Mouse (Mus musculus) MEL (cell line): ENCODE measurements around the gene Csnk2a2. TPM values are rescaled to one million over a fixed set of nuclear protein-coding genes. Genes with fewer than 3 reads are reported as not detected.

Source experiments
- DNase-seq: peaks from one replicate; pipeline ENCODE4 v3.0.0; 2011; ENCODE audit warnings: low read depth, low spot score
- H3K27ac ChIP-seq: 2 replicates; pipeline ENCODE4 v1.5.1; 2012; ENCODE audit warnings: low read depth, mild to moderate bottlenecking, control low read depth, low read length, moderate library complexity; ENCODE audit not compliant: control insufficient read depth
- H3K27me3 ChIP-seq, 2 experiments: fragments of 150-350 bp in 1 of 2; sonication (generic) in 1 of 2; 2 replicates each; pipeline ENCODE4 v1.6.1; 2012; ENCODE audit warnings: low read length in 2 of 2, mild to moderate bottlenecking in 2 of 2, improper control_type of control experiment in 1 of 2, moderate library complexity in 1 of 2; ENCODE audit not compliant: insufficient read depth in 2 of 2, control insufficient read depth in 1 of 2
- H3K36me3 ChIP-seq, 2 experiments: 2 replicates each; pipeline ENCODE4 v1.6.1; 2012 to 2014; ENCODE audit warnings: low read length in 2 of 2, improper control_type of control experiment in 1 of 2, inconsistent platforms in 1 of 2, mild to moderate bottlenecking in 1 of 2; ENCODE audit not compliant: insufficient read depth in 2 of 2, control insufficient read depth in 1 of 2
- H3K4me1 ChIP-seq, 2 experiments: fragments of 150-350 bp in 1 of 2; sonication (generic) in 1 of 2; 2 replicates each; pipeline ENCODE4 v1.6.1; 2012; ENCODE audit warnings: low read length in 2 of 2, improper control_type of control experiment in 1 of 2, mild to moderate bottlenecking in 1 of 2; ENCODE audit not compliant: insufficient read depth in 2 of 2, control insufficient read depth in 1 of 2
- H3K4me3 ChIP-seq, 2 experiments: fragments of 150-350 bp in 1 of 2; sonication (generic) in 1 of 2; 2 replicates each; pipeline ENCODE4 v1.5.1; 2012; ENCODE audit warnings: low read depth in 2 of 2, low read length in 2 of 2, mild to moderate bottlenecking in 2 of 2, moderate library complexity in 2 of 2, control low read depth in 1 of 2, improper control_type of control experiment in 1 of 2; ENCODE audit not compliant: control insufficient read depth in 1 of 2, insufficient read depth in 1 of 2
- H3K79me2 ChIP-seq: 2 replicates; pipeline ENCODE4 v1.6.1; 2012; ENCODE audit warnings: mild to moderate bottlenecking, low read length, moderate library complexity; ENCODE audit not compliant: control insufficient read depth, poor library complexity, insufficient read depth
- H3K9ac ChIP-seq: 2 replicates; pipeline ENCODE4 v1.6.1; 2012; ENCODE audit warnings: low read depth, mild to moderate bottlenecking, control low read depth, low read length, moderate library complexity; ENCODE audit not compliant: control insufficient read depth, poor library complexity, severe bottlenecking
- H3K9me3 ChIP-seq: fragments of 150-350 bp; sonication (generic); replicated peaks from 2 replicates; pipeline ENCODE4 v1.6.1; 2012; ENCODE audit warnings: mild to moderate bottlenecking, low read length, improper control_type of control experiment, moderate library complexity; ENCODE audit not compliant: insufficient read depth
- BHLHE40 ChIP-seq: IDR thresholded peaks from 2 replicates; pipeline ENCODE4 v1.6.1; 2012; ENCODE audit warnings: low read depth, mild to moderate bottlenecking, inconsistent platforms, low read length, improper control_type of control experiment, borderline replicate concordance
- CHD2 ChIP-seq: IDR thresholded peaks from 2 replicates; pipeline ENCODE4 v1.6.1; 2011; ENCODE audit warnings: low read length, improper control_type of control experiment
- CTCF ChIP-seq, 3 experiments: IDR thresholded peaks in 2 of 3; conservative IDR thresholded peaks in 1 of 3; 2 replicates each; pipeline ENCODE4 v1.5.1; 2011 to 2012; ENCODE audit warnings: low read length in 3 of 3, low read depth in 2 of 3, mild to moderate bottlenecking in 2 of 3, improper control_type of control experiment in 1 of 3, inconsistent platforms in 1 of 3, mixed read lengths in 1 of 3, moderate library complexity in 1 of 3; ENCODE audit not compliant: control insufficient read depth in 1 of 3, insufficient read depth in 1 of 3, poor library complexity in 1 of 3, severe bottlenecking in 1 of 3
- ETS1 ChIP-seq: IDR thresholded peaks from 2 replicates; pipeline ENCODE4 v1.6.1; 2012; ENCODE audit warnings: low read depth, mild to moderate bottlenecking, inconsistent platforms, low read length, improper control_type of control experiment, moderate library complexity
- GATA1 ChIP-seq: IDR thresholded peaks from 2 replicates; pipeline ENCODE4 v1.6.1; 2011; ENCODE audit warnings: low read depth, low read length, improper control_type of control experiment
- MAX ChIP-seq: IDR thresholded peaks from 2 replicates; pipeline ENCODE4 v1.6.1; 2011; ENCODE audit warnings: low read length, improper control_type of control experiment
- MXI1 ChIP-seq: IDR thresholded peaks from 2 replicates; pipeline ENCODE4 v1.6.1; 2011; ENCODE audit warnings: mild to moderate bottlenecking, low read depth, low read length, improper control_type of control experiment
- RAD21 ChIP-seq: IDR thresholded peaks from 2 replicates; pipeline ENCODE4 v1.6.1; 2011; ENCODE audit warnings: mild to moderate bottlenecking, low read depth, low read length, improper control_type of control experiment
- RCOR1 ChIP-seq: IDR thresholded peaks from 2 replicates; pipeline ENCODE4 v1.6.1; 2012; ENCODE audit warnings: low read depth, mild to moderate bottlenecking, inconsistent platforms, low read length, improper control_type of control experiment
- SIN3A ChIP-seq: IDR thresholded peaks from 2 replicates; pipeline ENCODE4 v1.6.1; 2012; ENCODE audit warnings: low read length, improper control_type of control experiment, inconsistent platforms
- SMC3 ChIP-seq: IDR thresholded peaks from 2 replicates; pipeline ENCODE4 v1.6.1; 2011; ENCODE audit warnings: low read depth, low read length, improper control_type of control experiment
- UBTF ChIP-seq: IDR thresholded peaks from 2 replicates; pipeline ENCODE4 v1.6.1; 2012; ENCODE audit warnings: low read depth, mild to moderate bottlenecking, inconsistent platforms, low read length, improper control_type of control experiment, moderate library complexity, borderline replicate concordance; ENCODE audit not compliant: insufficient read depth
- USF1 ChIP-seq: IDR thresholded peaks from 2 replicates; pipeline ENCODE4 v1.6.1; 2014; ENCODE audit warnings: low read depth, mild to moderate bottlenecking, inconsistent platforms, low read length, improper control_type of control experiment, moderate library complexity
- ZKSCAN1 ChIP-seq: IDR thresholded peaks from 2 replicates; pipeline ENCODE4 v1.6.1; 2012; ENCODE audit warnings: low read depth, mild to moderate bottlenecking, inconsistent platforms, low read length, improper control_type of control experiment, moderate library complexity
- polyA plus RNA-seq, 2 experiments: library from polyadenylated mRNA; stranded (reverse) in 1 of 2; unstranded in 1 of 2; fragments of >175 nt in 1 of 2; fragments of >200 nt in 1 of 2; gene quantifications; 2 replicates each; pipeline versions ENCODE4 v1.2.1 to v1.2.4; 2012; ENCODE audit warnings: low replicate concordance in 2 of 2, low read depth in 1 of 2; ENCODE audit not compliant: insufficient read length in 2 of 2, insufficient read depth in 1 of 2, missing spikeins in 1 of 2
- total RNA-seq: library from RNA; depleted of rRNA; stranded (reverse); fragments of 300-350 nt; gene quantifications from 2 replicates; pipeline ENCODE4 v1.2.3, GENCODE M21; 2012

Gene Csnk2a2
- total and polyA plus RNA-seq, 3 experiments, result 44.0 to 121 TPM; not detected in 1

GRCm38 (mm10) chr8:95533584-95534387, 43.9 kb upstream of the Csnk2a2 start, which contains the start of gene Ccdc113:
Gene Ccdc113 (plus strand): TSS chr8:95534085.
- no peaks in the 10 kb centered on the region for H3K9me3 ChIP-seq

GRCm38 (mm10) chr8:95532206-95532605, 42.4 kb upstream of the Csnk2a2 start:
- no peaks in the 10 kb centered on the region for H3K79me2 ChIP-seq
- no peaks in the 10 kb centered on the region; a peak in 1 of 4 replicates for H3K27me3 ChIP-seq
- H3K4me1 ChIP-seq, result no peaks in the 10 kb centered on the region
- no peak overlapping the region for H3K27ac ChIP-seq
- 0 out of 2 replicates have a peak, but pooled peaks have one; percentile 26 for TF ChIP-seq USF1
- TF ChIP-seq RCOR1, result no peak
- no peak for DNase-seq
- H3K9me3 ChIP-seq, result no peaks in the 10 kb centered on the region
- no peak overlapping the region for H3K4me3 ChIP-seq
- H3K36me3 ChIP-seq, result no peaks in the 10 kb centered on the region
- no peak overlapping the region for H3K9ac ChIP-seq

More at GRCm38 (mm10) chr8:95533584-95534387, 43.9 kb upstream of the Csnk2a2 start, which contains the start of gene Ccdc113:
- Histone ChIP-seq H3K4me3 (no peak within 1 kb of the TSS), H3K27ac (no peak within 1 kb of the TSS), H3K79me2 (no peaks in the 10 kb centered on the region), H3K9ac (no peak within 1 kb of the TSS), H3K27me3 (no peaks in the 10 kb centered on the region; a peak in 1 of 4 replicates), H3K36me3 (no peaks in the 10 kb centered on the region), H3K4me1 (no peaks in the 10 kb centered on the region)
- TF ChIP-seq ETS1 (no peak), UBTF (no peak), CHD2 (no peak), RCOR1 (no peak), SIN3A (no peak), MXI1 (no peak), ZKSCAN1 (no peak), GATA1 (no peak)
- DNase-seq, result no peak

GRCm38 (mm10) chr8:95528750-95529310, 39.0 kb upstream of the Csnk2a2 start:
- DNase-seq, result peak; percentile 18
- no peaks in the 10 kb centered on the region for H3K9me3 ChIP-seq
- no peaks in the 10 kb centered on the region for H3K4me1 ChIP-seq
- no peaks in the 10 kb centered on the region; a peak in 1 of 4 replicates for H3K27me3 ChIP-seq
- no peak for TF ChIP-seq BHLHE40
- TF ChIP-seq RAD21, result peak; percentile 15
- peak; percentile 27 for TF ChIP-seq SMC3
- no peak for TF ChIP-seq MAX
- peak in 2 of 3 experiments; percentile 43 to 44; a peak in 5 of 6 replicates for TF ChIP-seq CTCF (IDR thresholded peaks at IDR 0.05 in 2 of 3, conservative IDR thresholded peaks at IDR 0.05 in 1 of 3; ENCODE audit: control insufficient read depth in 1 of 3, insufficient read depth in 1 of 3, low read depth in 2 of 3, low read length in 3 of 3, poor library complexity in 1 of 3, severe bottlenecking in 1 of 3)
- no peak for TF ChIP-seq UBTF
- no peak overlapping the region for H3K4me3 ChIP-seq
- H3K79me2 ChIP-seq, result no peaks in the 10 kb centered on the region
- no peaks in the 10 kb centered on the region for H3K36me3 ChIP-seq
- no peak overlapping the region for H3K27ac ChIP-seq
- no peak overlapping the region for H3K9ac ChIP-seq
